Mouse (Mus musculus) ES-Bruce4 (cell line): ENCODE measurements around the gene Dab1. TPM values are rescaled to one million over a fixed set of nuclear protein-coding genes. Genes with fewer than 3 reads are reported as not detected.

Experiments
- H3K27ac ChIP-seq: 2 replicates; pipeline ENCODE4 v1.5.1; 2012; ENCODE audit warnings: low read length, inconsistent platforms; ENCODE audit not compliant: insufficient read depth
- H3K27me3 ChIP-seq: 2 replicates; pipeline ENCODE4 v1.6.1; 2012; ENCODE audit warnings: mild to moderate bottlenecking, low read length, inconsistent platforms; ENCODE audit not compliant: control insufficient read depth, poor library complexity, insufficient read depth, severe bottlenecking
- H3K36me3 ChIP-seq: 2 replicates; pipeline ENCODE4 v1.6.1; 2012; ENCODE audit warnings: inconsistent platforms, mild to moderate bottlenecking, low read length, moderate library complexity; ENCODE audit not compliant: control insufficient read depth, poor library complexity, insufficient read depth, severe bottlenecking
- H3K4me1 ChIP-seq: one replicate; pipeline ENCODE4 v1.8.1; 2011; ENCODE audit warnings: low read length; ENCODE audit not compliant: control insufficient read depth, insufficient read depth
- H3K4me3 ChIP-seq: 2 replicates; pipeline ENCODE4 v1.5.1; 2011; ENCODE audit warnings: low read depth, mild to moderate bottlenecking, low read length
- H3K9ac ChIP-seq: 2 replicates; pipeline ENCODE4 v1.6.1; 2012; ENCODE audit warnings: low read depth, mild to moderate bottlenecking, inconsistent platforms; ENCODE audit not compliant: poor library complexity, severe bottlenecking
- H3K9me3 ChIP-seq: replicated peaks from 2 replicates; pipeline ENCODE4 v1.6.1; 2012; ENCODE audit warnings: mild to moderate bottlenecking, low read length, inconsistent platforms; ENCODE audit not compliant: control insufficient read depth, poor library complexity, insufficient read depth, severe bottlenecking
- CTCF ChIP-seq: IDR thresholded peaks from one replicate; pipeline ENCODE4 v1.8.1; 2011; ENCODE audit warnings: low read depth, low read length
- EP300 ChIP-seq: IDR thresholded peaks from 2 replicates; pipeline ENCODE4 v1.6.1; 2011; ENCODE audit warnings: low read depth, low read length; ENCODE audit not compliant: insufficient read depth
- POLR2A ChIP-seq: IDR thresholded peaks from one replicate; pipeline ENCODE4 v1.8.1; 2011; ENCODE audit warnings: low read length; ENCODE audit not compliant: insufficient read depth
- polyA plus RNA-seq: library from polyadenylated mRNA; stranded (reverse); fragments of >200 nt; gene quantifications from 2 replicates; pipeline ENCODE4 v1.2.4, GENCODE M21; 2011; ENCODE audit warnings: low read depth; ENCODE audit not compliant: missing spikeins, insufficient read depth, insufficient read length

Dab1 gene
- polyA plus RNA-seq, 1 experiment: 4.8 TPM

GRCm38 (mm10) chr4:103839541-103839940, 220.4 kb downstream of the Dab1 start:
- Histone ChIP-seq H3K27me3 (no peaks in the 10 kb centered on the region), H3K9ac (no peak overlapping the region), H3K36me3 (no peaks in the 10 kb centered on the region), H3K4me1 (peaks cover 2% of the 10 kb centered on the region), H3K9me3 (peaks cover 12% of the 10 kb centered on the region), H3K27ac (no peak overlapping the region), H3K4me3 (no peak overlapping the region)
- TF ChIP-seq POLR2A (no peak), CTCF (no peak), EP300 (no peak)

GRCm38 (mm10) chr4:103841126-103841525, 222.0 kb downstream of the Dab1 start:
- H3K27me3 ChIP-seq: no peaks in the 10 kb centered on the region
- H3K9me3 ChIP-seq: peaks cover 12% of the 10 kb centered on the region
- TF ChIP-seq EP300 (no peak), CTCF (no peak), POLR2A (no peak)
- no peak overlapping the region for H3K27ac ChIP-seq
- H3K36me3 ChIP-seq: no peaks in the 10 kb centered on the region
- no peak overlapping the region for H3K9ac ChIP-seq
- H3K4me3 ChIP-seq: no peak overlapping the region
- H3K4me1 ChIP-seq: peaks cover 2% of the 10 kb centered on the region

- Histone ChIP-seq H3K27me3 (no peaks in the 10 kb centered on the region), H3K4me3 (no peak overlapping the region), H3K4me1 (no peaks in the 10 kb centered on the region), H3K36me3 (no peaks in the 10 kb centered on the region), H3K27ac (no peak overlapping the region), H3K9me3 (no peaks in the 10 kb centered on the region), H3K9ac (no peak overlapping the region)
- TF ChIP-seq CTCF (no peak), POLR2A (no peak), EP300 (no peak)
These were observed 225.5 kb downstream of the Dab1 start for GRCm38 (mm10) chr4:103844635-103845034.

GRCm38 (mm10) chr4:103857173-103857572, 238.0 kb downstream of the Dab1 start:
- Histone ChIP-seq H3K36me3 (no peaks in the 10 kb centered on the region), H3K9me3 (no peaks in the 10 kb centered on the region)
- no peak for TF ChIP-seq POLR2A
- no peak for TF ChIP-seq EP300
- no peak for TF ChIP-seq CTCF

GRCm38 (mm10) chr4:103875564-103875963, 256.4 kb downstream of the Dab1 start:
- TF ChIP-seq POLR2A: no peak
- no peak for TF ChIP-seq CTCF
- TF ChIP-seq EP300: no peak
- no peaks in the 10 kb centered on the region for H3K36me3 ChIP-seq
- no peak overlapping the region for H3K4me3 ChIP-seq
- H3K9me3 ChIP-seq: no peaks in the 10 kb centered on the region
- no peak overlapping the region for H3K9ac ChIP-seq
- no peaks in the 10 kb centered on the region for H3K27me3 ChIP-seq
- no peaks in the 10 kb centered on the region for H3K4me1 ChIP-seq
- H3K27ac ChIP-seq: no peak overlapping the region

More at GRCm38 (mm10) chr4:103857173-103857572, 238.0 kb downstream of the Dab1 start:
- Histone ChIP-seq H3K4me3 (no peak overlapping the region), H3K27ac (no peak overlapping the region), H3K9ac (no peak overlapping the region), H3K4me1 (no peaks in the 10 kb centered on the region), H3K27me3 (no peaks in the 10 kb centered on the region)

- Histone ChIP-seq H3K9ac (no peak overlapping the region), H3K4me3 (no peak overlapping the region), H3K9me3 (no peaks in the 10 kb centered on the region), H3K27ac (no peak overlapping the region), H3K27me3 (no peaks in the 10 kb centered on the region), H3K4me1 (no peaks in the 10 kb centered on the region), H3K36me3 (no peaks in the 10 kb centered on the region)
- TF ChIP-seq EP300: no peak
- no peak for TF ChIP-seq CTCF
- no peak for TF ChIP-seq POLR2A
These were observed 259.7 kb downstream of the Dab1 start for GRCm38 (mm10) chr4:103878841-103879240.

GRCm38 (mm10) chr4:103881641-103882040, 262.5 kb downstream of the Dab1 start:
- Histone ChIP-seq H3K9me3 (no peaks in the 10 kb centered on the region), H3K27me3 (no peaks in the 10 kb centered on the region), H3K4me1 (no peaks in the 10 kb centered on the region), H3K36me3 (no peaks in the 10 kb centered on the region), H3K9ac (no peak overlapping the region), H3K4me3 (no peak overlapping the region), H3K27ac (no peak overlapping the region)
- no peak for TF ChIP-seq EP300
- TF ChIP-seq POLR2A: no peak
- TF ChIP-seq CTCF: no peak
